Mouse (Mus musculus) E14TG2a.4 (cell line): ENCODE measurements around the gene Crocc.

Experiments used
- CTCF ChIP-seq: conservative IDR thresholded peaks from 2 replicates; pipeline ENCODE4 v1.5.1; 2014; ENCODE audit warnings: low read length
- NANOG ChIP-seq: IDR thresholded peaks from 2 replicates; pipeline ENCODE4 v1.6.1; 2014; ENCODE audit warnings: borderline replicate concordance, low read length, mixed read lengths

DNA sequence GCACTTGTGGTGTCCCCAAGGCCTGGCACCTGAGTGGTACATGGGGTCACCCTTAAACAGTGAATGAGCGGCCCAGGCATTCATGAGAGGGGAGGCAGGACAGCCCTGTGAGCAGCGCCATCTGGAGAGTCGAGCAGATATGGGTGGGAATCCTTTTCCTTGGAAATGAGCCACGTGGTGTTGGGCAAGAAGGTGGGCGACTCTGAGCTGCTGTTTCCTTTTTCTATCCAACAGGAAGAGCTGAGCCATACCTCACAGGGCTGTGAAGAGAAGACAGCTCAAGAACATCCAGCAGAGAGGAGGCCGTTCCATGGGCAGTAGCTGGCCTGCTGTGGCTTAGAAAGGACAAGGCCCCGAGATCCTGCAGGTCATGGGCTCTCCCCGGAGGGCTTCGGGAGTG, 28.4 kb upstream of the Crocc start:
- no peak for TF ChIP-seq CTCF
- no peak for TF ChIP-seq NANOG
